Mouse (Mus musculus): Measurements from ENCODE around the gene Ntrk2. TPM values are rescaled to one million over a fixed set of nuclear protein-coding genes. Genes with fewer than 3 reads are reported as not detected.

Ntrk2 gene
- total and polyA plus RNA-seq, 3 experiments: under 0.01 TPM; not detected in 2

GRCm38 (mm10) chr13:58971449-58971903, 165.1 kb downstream of the Ntrk2 start (continued):
- no peak for TF ChIP-seq ETS1 (IDR thresholded peaks at IDR 0.05; ENCODE audit: low read depth, low read length)
- no peak for TF ChIP-seq JUND (IDR thresholded peaks at IDR 0.05; ENCODE audit: low read depth, low read length)
- no peak for TF ChIP-seq ELF1 (IDR thresholded peaks at IDR 0.05; ENCODE audit: low read depth, low read length)
- no peak for TF ChIP-seq MYB (IDR thresholded peaks at IDR 0.05; ENCODE audit: low read depth, low read length)

GRCm38 (mm10) chr13:58972511-58972910, 166.1 kb downstream of the Ntrk2 start:
- H3K36me3 ChIP-seq (ENCODE audit: control insufficient read depth in 1 of 2, insufficient read depth in 2 of 2, low read length in 2 of 2): no peaks in the 10 kb centered on the region
- H3K27me3 ChIP-seq (ENCODE audit: control insufficient read depth in 1 of 2, insufficient read depth in 2 of 2, low read length in 2 of 2): no peaks in the 10 kb centered on the region
- no peak overlapping the region for H3K27ac ChIP-seq (ENCODE audit: control insufficient read depth, low read depth, low read length)
- no peaks in the 10 kb centered on the region for H3K79me2 ChIP-seq (ENCODE audit: control insufficient read depth, insufficient read depth, low read length, poor library complexity)
- TF ChIP-seq CHD2 (IDR thresholded peaks at IDR 0.05; ENCODE audit: low read length) (no peak), TBP (IDR thresholded peaks at IDR 0.05; ENCODE audit: low read depth, low read length) (no peak), ZMIZ1 (IDR thresholded peaks at IDR 0.05; ENCODE audit: low read depth, low read length) (no peak)
- H3K9ac ChIP-seq (ENCODE audit: control insufficient read depth, low read depth, low read length, poor library complexity, severe bottlenecking): no peak overlapping the region
- no peaks in the 10 kb centered on the region for H3K4me1 ChIP-seq (ENCODE audit: control insufficient read depth in 1 of 2, insufficient read depth in 2 of 2, low read length in 2 of 2)
- H3K4me3 ChIP-seq (ENCODE audit: control insufficient read depth in 1 of 2, insufficient read depth in 1 of 2, low read depth in 2 of 2, low read length in 2 of 2): no peak overlapping the region
- no peak for DNase-seq (ENCODE audit: low read depth, low spot score)
- H3K9me3 ChIP-seq (replicated peaks; ENCODE audit: insufficient read depth, low read length): no peaks in the 10 kb centered on the region

GRCm38 (mm10) chr13:58996447-58996846, 190.1 kb downstream of the Ntrk2 start:
- H3K27ac ChIP-seq (ENCODE audit: control insufficient read depth, low read depth, low read length): no peak overlapping the region
- H3K9me3 ChIP-seq (replicated peaks; ENCODE audit: insufficient read depth, low read length): no peaks in the 10 kb centered on the region
- no peaks in the 10 kb centered on the region for H3K4me1 ChIP-seq (ENCODE audit: control insufficient read depth in 1 of 2, insufficient read depth in 2 of 2, low read length in 2 of 2)

GRCm38 (mm10) chr13:58997763-58998162, 191.4 kb downstream of the Ntrk2 start:
- no peaks in the 10 kb centered on the region for H3K36me3 ChIP-seq (ENCODE audit: control insufficient read depth in 1 of 2, insufficient read depth in 2 of 2, low read length in 2 of 2)
- H3K79me2 ChIP-seq (ENCODE audit: control insufficient read depth, insufficient read depth, low read length, poor library complexity): no peaks in the 10 kb centered on the region
- no peaks in the 10 kb centered on the region for H3K9me3 ChIP-seq (replicated peaks; ENCODE audit: insufficient read depth, low read length)
- H3K4me1 ChIP-seq (ENCODE audit: control insufficient read depth in 1 of 2, insufficient read depth in 2 of 2, low read length in 2 of 2): no peaks in the 10 kb centered on the region
- H3K27ac ChIP-seq (ENCODE audit: control insufficient read depth, low read depth, low read length): no peak overlapping the region
- H3K27me3 ChIP-seq (ENCODE audit: control insufficient read depth in 1 of 2, insufficient read depth in 2 of 2, low read length in 2 of 2): no peaks in the 10 kb centered on the region
- H3K9ac ChIP-seq (ENCODE audit: control insufficient read depth, low read depth, low read length, poor library complexity, severe bottlenecking): no peak overlapping the region
- TF ChIP-seq ZKSCAN1 (IDR thresholded peaks at IDR 0.05; ENCODE audit: low read depth, low read length) (no peak), MEF2A (IDR thresholded peaks at IDR 0.05; ENCODE audit: extremely low read depth, insufficient replicate concordance, low read depth, low read length, poor library complexity, severe bottlenecking) (no peak), TCF12 (IDR thresholded peaks at IDR 0.05; ENCODE audit: low read depth, low read length) (no peak), ZC3H11A (IDR thresholded peaks at IDR 0.05; ENCODE audit: low read depth, low read length) (no peak), MAZ (IDR thresholded peaks at IDR 0.05; ENCODE audit: low read depth, low read length) (no peak), NELFE (IDR thresholded peaks at IDR 0.05; ENCODE audit: low read depth, low read length) (no peak), MAX (IDR thresholded peaks at IDR 0.05; ENCODE audit: low read length) (no peak)
- DNase-seq (ENCODE audit: low read depth, low spot score): no peak
- H3K4me3 ChIP-seq (ENCODE audit: control insufficient read depth in 1 of 2, insufficient read depth in 1 of 2, low read depth in 2 of 2, low read length in 2 of 2): no peak overlapping the region

More at GRCm38 (mm10) chr13:58996447-58996846, 190.1 kb downstream of the Ntrk2 start:
- H3K27me3 ChIP-seq (ENCODE audit: control insufficient read depth in 1 of 2, insufficient read depth in 2 of 2, low read length in 2 of 2): no peaks in the 10 kb centered on the region
- H3K4me3 ChIP-seq (ENCODE audit: control insufficient read depth in 1 of 2, insufficient read depth in 1 of 2, low read depth in 2 of 2, low read length in 2 of 2): no peak overlapping the region
- no peak for DNase-seq (ENCODE audit: low read depth, low spot score)
- TF ChIP-seq SMC3 (IDR thresholded peaks at IDR 0.05; ENCODE audit: low read depth, low read length) (no peak), SIN3A (IDR thresholded peaks at IDR 0.05; ENCODE audit: low read length) (no peak), USF1 (IDR thresholded peaks at IDR 0.05; ENCODE audit: low read depth, low read length) (no peak), MEF2A (IDR thresholded peaks at IDR 0.05; ENCODE audit: extremely low read depth, insufficient replicate concordance, low read depth, low read length, poor library complexity, severe bottlenecking) (no peak), BHLHE40 (IDR thresholded peaks at IDR 0.05; ENCODE audit: borderline replicate concordance, low read depth, low read length) (no peak), GABPA (IDR thresholded peaks at IDR 0.05; ENCODE audit: low read depth, low read length) (no peak), MAZ (IDR thresholded peaks at IDR 0.05; ENCODE audit: low read depth, low read length) (no peak), RCOR1 (IDR thresholded peaks at IDR 0.05; ENCODE audit: low read depth, low read length) (no peak), JUND (IDR thresholded peaks at IDR 0.05; ENCODE audit: low read depth, low read length) (no peak), ELF1 (IDR thresholded peaks at IDR 0.05; ENCODE audit: low read depth, low read length) (no peak), ZMIZ1 (IDR thresholded peaks at IDR 0.05; ENCODE audit: low read depth, low read length) (no peak), ZKSCAN1 (IDR thresholded peaks at IDR 0.05; ENCODE audit: low read depth, low read length) (no peak), MYB (IDR thresholded peaks at IDR 0.05; ENCODE audit: low read depth, low read length) (no peak), CHD1 (IDR thresholded peaks at IDR 0.05; ENCODE audit: low read depth, low read length) (no peak), ZNF384 (IDR thresholded peaks at IDR 0.05; ENCODE audit: low read depth, low read length) (no peak)
- H3K36me3 ChIP-seq (ENCODE audit: control insufficient read depth in 1 of 2, insufficient read depth in 2 of 2, low read length in 2 of 2): no peaks in the 10 kb centered on the region
- no peak overlapping the region for H3K9ac ChIP-seq (ENCODE audit: control insufficient read depth, low read depth, low read length, poor library complexity, severe bottlenecking)
- no peaks in the 10 kb centered on the region for H3K79me2 ChIP-seq (ENCODE audit: control insufficient read depth, insufficient read depth, low read length, poor library complexity)
